Mouse (Mus musculus) heart, embryonic 16.5 days (tissue): ENCODE results near the gene Prx. TPM values are rescaled to one million over a fixed set of nuclear protein-coding genes. Genes with fewer than 3 reads are reported as not detected.

Source experiments
- ATAC-seq: fragments of 200-750 bp; cut with Nextera tagmentation; replicated peaks from 2 replicates; pipeline ENCODE4 v1.8.0; 2017; ENCODE audit warnings: moderate number of reproducible peaks; ENCODE audit not compliant: insufficient read depth, low FRiP score; ENCODE audit errors: extremely low read depth
- H3K27ac ChIP-seq: fragments of 300-500 bp; sonication (generic); 2 replicates; pipeline ENCODE4 v1.5.1; 2014; ENCODE audit warnings: mild to moderate bottlenecking, low read length, control low read depth, moderate library complexity
- H3K27me3 ChIP-seq: fragments of 300-500 bp; sonication (generic); 2 replicates; pipeline ENCODE4 v1.6.1; 2014; ENCODE audit warnings: low read length, mixed read lengths; ENCODE audit not compliant: control insufficient read depth, insufficient read depth
- H3K36me3 ChIP-seq: fragments of 300-500 bp; sonication (generic); 2 replicates; pipeline ENCODE4 v1.6.1; 2014; ENCODE audit not compliant: control insufficient read depth, insufficient read depth
- H3K4me1 ChIP-seq: fragments of 300-500 bp; sonication (generic); 2 replicates; pipeline ENCODE4 v1.6.1; 2014; ENCODE audit warnings: low read length, mixed read lengths; ENCODE audit not compliant: control insufficient read depth, insufficient read depth
- H3K4me2 ChIP-seq: fragments of 300-500 bp; sonication (generic); 2 replicates; pipeline ENCODE4 v1.6.1; 2014; ENCODE audit warnings: low read depth, mild to moderate bottlenecking, control low read depth, low read length
- H3K4me3 ChIP-seq: fragments of 300-500 bp; sonication (generic); 2 replicates; pipeline ENCODE4 v1.5.1; 2014; ENCODE audit warnings: mild to moderate bottlenecking, control low read depth, low read length
- H3K9ac ChIP-seq: fragments of 300-500 bp; sonication (generic); 2 replicates; pipeline ENCODE4 v1.6.1; 2014; ENCODE audit warnings: low read length, control low read depth
- H3K9me3 ChIP-seq: fragments of 300-500 bp; sonication (generic); replicated peaks from 2 replicates; pipeline ENCODE4 v1.6.1; 2016; ENCODE audit warnings: low read length; ENCODE audit not compliant: control insufficient read depth
- WGBS: fragments of 180-500 bp; shearing (Covaris S2); extraction: QIAGEN DNeasy Blood & Tissue Kit; methylation state at CpG from one replicate; pipeline ENCODE4 v1.1.7; 2014; 5-methylcytosine and 5-hydroxymethylcytosine counted together
- polyA plus RNA-seq: library from polyadenylated mRNA; unstranded; fragments of >200 nt; fragmentation: Nextera tagmentation; extraction: Ambion mirVana; gene quantifications from 2 replicates; pipeline ENCODE4 v1.2.1, GENCODE M21; 2015

Prx gene
- polyA plus RNA-seq, 1 experiment from 2014 or later: 1.7 TPM

- no peak overlapping the region for H3K9ac ChIP-seq
- no peak overlapping the region for H3K4me2 ChIP-seq
- 85% methylated on average over 11 of the region's 11 CpGs for WGBS
- H3K9me3 ChIP-seq: no peaks in the 10 kb centered on the region
- no peak for ATAC-seq
- no peak overlapping the region for H3K4me3 ChIP-seq
- no peak overlapping the region for H3K27ac ChIP-seq
- H3K36me3 ChIP-seq: peaks cover 2% of the 10 kb centered on the region
- H3K4me1 ChIP-seq: peaks cover 14% of the 10 kb centered on the region
- no peaks in the 10 kb centered on the region for H3K27me3 ChIP-seq
These were observed 27.6 kb upstream of the Prx start for GRCm38 (mm10) chr7:27471390-27472120.

- Histone ChIP-seq H3K9me3 (no peaks in the 10 kb centered on the region), H3K36me3 (peaks cover 11% of the 10 kb centered on the region), H3K27ac (peak overlapping the region; percentile 29), H3K27me3 (no peaks in the 10 kb centered on the region), H3K4me2 (peak overlapping the region; percentile 69), H3K9ac (peak overlapping the region; percentile 53), H3K4me1 (peaks cover 16% of the 10 kb centered on the region), H3K4me3 (peak overlapping the region; percentile 83)
- 14% methylated on average over 7 of the region's 7 CpGs for WGBS
- no peak for ATAC-seq
These were observed 26.5 kb upstream of the Prx start for GRCm38 (mm10) chr7:27472596-27472995.

- peak within 1 kb of the TSS; percentile 93 for H3K27ac ChIP-seq
- peak within 1 kb of the TSS; percentile 72 for H3K4me2 ChIP-seq
- peak; percentile 89 for ATAC-seq
- no peaks in the 10 kb centered on the region for H3K27me3 ChIP-seq
- peak within 1 kb of the TSS; percentile 83 for H3K9ac ChIP-seq
- H3K4me3 ChIP-seq: peak within 1 kb of the TSS; percentile 83
- WGBS: under 1% methylated on average over 36 of the region's 36 CpGs
- H3K9me3 ChIP-seq: no peaks in the 10 kb centered on the region
- H3K36me3 ChIP-seq: peaks cover 11% of the 10 kb centered on the region
- H3K4me1 ChIP-seq: peaks cover 16% of the 10 kb centered on the region
These were observed 25.8 kb upstream of the Prx start, which contains the start of gene Sertad3 for GRCm38 (mm10) chr7:27473156-27473834. Sertad3 (plus strand) TSS chr7:27473768.

DNA sequence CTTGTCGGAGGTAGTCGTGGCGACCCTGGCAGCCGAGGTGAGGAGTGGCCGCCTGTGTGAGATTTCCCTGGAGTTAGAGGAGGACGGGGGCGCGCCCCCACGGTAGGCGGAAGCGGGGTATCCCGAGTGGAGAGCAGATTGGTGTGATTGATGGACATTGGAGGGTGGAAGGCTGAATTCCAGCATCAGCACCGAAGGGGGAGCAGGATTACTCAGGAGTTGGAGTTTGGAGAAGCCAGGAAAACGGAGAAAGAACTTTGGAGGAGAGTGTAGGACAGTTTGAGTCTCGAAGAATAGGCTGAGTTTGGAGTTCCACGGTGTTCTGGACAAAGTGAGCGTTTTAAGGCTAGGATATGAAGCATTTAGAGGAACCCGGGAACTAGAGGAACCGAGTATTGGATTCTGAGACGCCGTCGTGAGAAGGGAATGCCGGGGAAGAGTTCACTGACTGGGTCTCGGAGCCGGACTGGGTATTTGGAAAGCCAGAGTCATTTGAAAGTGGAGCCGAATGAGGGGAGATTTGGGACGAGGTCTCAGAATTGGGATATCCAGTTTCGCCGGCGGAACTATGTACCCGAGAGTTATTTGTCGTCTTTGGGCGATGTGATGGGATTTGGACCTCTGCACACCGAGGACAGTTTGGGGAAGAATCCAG lies 25.2 kb upstream of the Prx start:
- H3K27ac ChIP-seq: peak overlapping the region; percentile 93
- H3K36me3 ChIP-seq: peaks cover 11% of the 10 kb centered on the region
- peak overlapping the region; percentile 83 for H3K4me3 ChIP-seq
- H3K9ac ChIP-seq: peak overlapping the region; percentile 83
- under 1% methylated on average over 34 of the region's 34 CpGs for WGBS
- H3K4me1 ChIP-seq: peaks cover 16% of the 10 kb centered on the region
- H3K9me3 ChIP-seq: no peaks in the 10 kb centered on the region
- no peak for ATAC-seq
- no peaks in the 10 kb centered on the region for H3K27me3 ChIP-seq
- H3K4me2 ChIP-seq: peak overlapping the region; percentile 69

DNA sequence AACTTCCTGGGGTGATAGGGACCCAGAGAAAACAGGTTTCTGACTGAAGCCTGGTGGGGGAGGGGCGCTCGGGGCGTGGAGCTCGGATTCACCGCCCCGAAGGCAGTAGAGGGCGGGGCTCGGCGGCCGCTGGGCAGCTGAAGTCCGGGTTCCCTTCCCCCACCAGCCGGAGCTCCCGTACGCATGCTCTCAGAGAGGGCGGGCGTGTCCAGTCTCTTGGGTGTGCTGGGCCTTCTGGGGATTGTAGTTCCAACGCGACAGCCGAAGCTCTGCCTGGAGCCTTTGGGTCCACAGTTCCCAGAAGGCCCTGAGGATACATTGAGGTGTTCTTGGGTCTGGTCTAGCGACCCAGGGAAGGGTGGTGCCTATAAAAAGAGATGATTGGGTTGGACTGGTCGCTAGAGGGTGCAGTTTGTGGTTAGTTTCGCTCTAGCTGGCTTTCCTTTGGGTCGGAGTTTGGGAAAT lies 24.6 kb upstream of the Prx start:
- Histone ChIP-seq H3K9ac (peak overlapping the region; percentile 83), H3K4me1 (peaks cover 16% of the 10 kb centered on the region), H3K9me3 (no peaks in the 10 kb centered on the region), H3K4me2 (peak overlapping the region; percentile 72), H3K27ac (peak overlapping the region; percentile 93), H3K36me3 (peaks cover 11% of the 10 kb centered on the region), H3K27me3 (no peaks in the 10 kb centered on the region), H3K4me3 (peak overlapping the region; percentile 83)
- WGBS: under 1% methylated on average over 23 of the region's 23 CpGs
- ATAC-seq: peak; percentile 88

DNA sequence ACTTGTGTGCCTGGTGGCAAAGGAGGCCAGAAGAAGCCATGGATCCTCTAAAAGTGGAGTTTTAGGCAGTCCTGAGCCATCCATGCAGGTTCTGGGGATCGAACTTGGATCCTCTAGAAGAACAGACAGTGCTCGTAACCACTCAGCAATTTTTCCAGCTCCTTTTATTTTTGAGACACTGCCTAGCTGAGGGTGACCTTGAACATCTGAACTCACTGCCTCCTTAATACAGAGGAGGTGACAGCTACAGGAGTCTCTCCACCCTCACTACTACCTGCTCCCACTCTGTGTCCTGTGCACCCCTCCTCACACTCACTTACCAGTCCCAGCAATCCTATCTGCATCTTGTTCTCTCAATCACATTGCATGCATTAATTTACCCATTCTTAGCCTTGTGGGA lies 23.5 kb upstream of the Prx start:
- ATAC-seq: no peak
- Histone ChIP-seq H3K36me3 (peaks cover 11% of the 10 kb centered on the region), H3K4me3 (no peak overlapping the region), H3K27me3 (no peaks in the 10 kb centered on the region), H3K4me1 (peaks cover 16% of the 10 kb centered on the region), H3K4me2 (peak overlapping the region; percentile 72; the same call in 1 of the 2 replicates), H3K9me3 (no peaks in the 10 kb centered on the region), H3K27ac (peak overlapping the region; percentile 75), H3K9ac (peak overlapping the region; percentile 63)
- whole genome bisulfite sequencing: 89% methylated on average over 2 of the region's 2 CpGs

DNA sequence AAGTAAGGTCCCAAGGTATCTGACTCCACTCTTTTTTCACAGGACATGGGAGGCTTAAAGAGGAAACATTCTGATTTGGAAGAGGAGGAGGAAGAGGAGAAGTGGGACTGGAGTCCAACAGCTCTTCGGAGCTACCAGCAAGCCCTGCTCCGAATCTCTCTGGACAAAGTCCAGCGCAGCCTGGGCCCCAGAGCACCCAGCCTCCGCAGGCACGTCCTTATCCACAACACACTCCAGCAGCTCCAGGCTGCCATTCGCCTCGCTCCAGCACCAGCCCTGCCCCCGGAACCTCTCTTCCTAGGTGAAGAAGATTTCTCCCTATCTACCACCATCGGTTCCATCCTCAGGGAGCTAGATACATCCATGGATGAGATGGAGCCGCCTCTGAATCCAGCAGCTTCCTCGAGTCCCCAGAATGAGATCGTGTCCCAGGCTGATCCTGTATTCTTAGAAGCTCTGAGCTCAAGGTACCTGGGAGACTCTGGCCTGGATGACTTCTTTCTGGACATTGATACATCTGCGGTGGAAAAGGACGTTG lies 23.0 kb upstream of the Prx start:
- Histone ChIP-seq H3K27ac (peak overlapping the region; percentile 75), H3K27me3 (no peaks in the 10 kb centered on the region), H3K4me3 (no peak overlapping the region), H3K4me1 (peaks cover 19% of the 10 kb centered on the region), H3K9me3 (no peaks in the 10 kb centered on the region), H3K4me2 (0 out of 2 replicates have a peak overlapping the region, but pooled peaks have one; percentile 2), H3K36me3 (peaks cover 11% of the 10 kb centered on the region), H3K9ac (no peak overlapping the region)
- WGBS: 77% methylated on average over 14 of the region's 14 CpGs
- ATAC-seq: no peak

DNA sequence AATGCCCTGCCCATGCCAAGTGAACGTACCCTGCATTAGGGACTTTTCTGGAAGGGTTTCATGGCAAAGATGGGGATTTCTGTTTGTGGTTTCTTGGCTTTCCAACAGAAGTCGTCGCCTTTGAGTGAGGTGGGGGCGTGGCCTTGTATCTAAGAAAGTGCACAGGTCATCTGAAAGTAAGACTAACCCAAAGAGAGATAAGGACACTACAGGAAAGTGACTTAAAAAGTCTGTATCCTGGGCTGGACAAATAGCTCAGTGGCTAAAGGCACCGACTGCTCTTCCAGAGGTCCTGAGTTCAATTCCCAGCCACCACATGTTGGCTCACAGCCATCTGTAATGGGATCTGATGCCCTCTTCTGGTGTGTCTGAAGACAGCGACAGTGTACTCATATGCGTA lies 20.6 kb upstream of the Prx start:
- no peak overlapping the region for H3K27ac ChIP-seq
- H3K4me2 ChIP-seq: no peak overlapping the region
- peaks cover 11% of the 10 kb centered on the region for H3K36me3 ChIP-seq
- no peak overlapping the region for H3K9ac ChIP-seq
- no peaks in the 10 kb centered on the region for H3K9me3 ChIP-seq
- H3K4me3 ChIP-seq: no peak overlapping the region
- no peaks in the 10 kb centered on the region for H3K27me3 ChIP-seq
- peaks cover 24% of the 10 kb centered on the region for H3K4me1 ChIP-seq
- ATAC-seq: no peak
- WGBS: 69% methylated on average over 7 of the region's 7 CpGs
